Mouse (Mus musculus) forebrain, embryonic 15.5 days (tissue): ENCODE results near the gene Nav2. TPM values are rescaled to one million over a fixed set of nuclear protein-coding genes. Genes with fewer than 3 reads are reported as not detected.

ENCODE experiments used
- ATAC-seq: fragments of 200-750 bp; cut with Nextera tagmentation; replicated peaks from 2 replicates; pipeline ENCODE4 v1.8.0; 2017; ENCODE audit warnings: mild to moderate bottlenecking, moderate TSS enrichment, moderate library complexity
- H3K27ac ChIP-seq: fragments of 300-500 bp; sonication (generic); replicated peaks from 2 replicates; pipeline ENCODE4 v1.5.1; 2015; ENCODE audit warnings: mild to moderate bottlenecking, inconsistent platforms
- H3K27me3 ChIP-seq: fragments of 300-500 bp; sonication (generic); 2 replicates; pipeline ENCODE4 v1.6.1; 2015; ENCODE audit warnings: inconsistent platforms
- H3K36me3 ChIP-seq: fragments of 300-500 bp; sonication (generic); 2 replicates; pipeline ENCODE4 v1.6.1; 2015; ENCODE audit warnings: mild to moderate bottlenecking, inconsistent platforms
- H3K4me1 ChIP-seq: fragments of 300-500 bp; sonication (generic); 2 replicates; pipeline ENCODE4 v1.6.1; 2015; ENCODE audit warnings: inconsistent platforms
- H3K4me2 ChIP-seq: fragments of 300-500 bp; sonication (generic); replicated peaks from 2 replicates; pipeline ENCODE4 v1.6.1; 2015; ENCODE audit warnings: mild to moderate bottlenecking, inconsistent platforms
- H3K4me3 ChIP-seq: fragments of 300-500 bp; sonication (generic); 2 replicates; pipeline ENCODE4 v1.5.1; 2015; ENCODE audit warnings: mild to moderate bottlenecking, inconsistent platforms
- H3K9ac ChIP-seq: fragments of 300-500 bp; sonication (generic); replicated peaks from 2 replicates; pipeline ENCODE4 v1.6.1; 2015; ENCODE audit warnings: mild to moderate bottlenecking, inconsistent platforms
- H3K9me3 ChIP-seq: fragments of 300-500 bp; sonication (generic); 2 replicates; pipeline ENCODE4 v1.6.1; 2016; ENCODE audit warnings: inconsistent platforms
- WGBS: fragments of 180-500 bp; shearing (Covaris S2); methylation state at CpG from one replicate; pipeline ENCODE4 v1.1.7; 2015; ENCODE audit warnings: mixed read lengths; 5-methylcytosine and 5-hydroxymethylcytosine counted together
- polyA plus RNA-seq: library from polyadenylated mRNA; unstranded; fragments of >200 nt; fragmentation: Nextera tagmentation; extraction: Ambion mirVana; gene quantifications from 2 replicates; pipeline ENCODE4 v1.2.1, GENCODE M21; 2015

Gene Nav2
- polyA plus RNA-seq, 1 experiment from 2014 or later, result 27.3 TPM

DNA sequence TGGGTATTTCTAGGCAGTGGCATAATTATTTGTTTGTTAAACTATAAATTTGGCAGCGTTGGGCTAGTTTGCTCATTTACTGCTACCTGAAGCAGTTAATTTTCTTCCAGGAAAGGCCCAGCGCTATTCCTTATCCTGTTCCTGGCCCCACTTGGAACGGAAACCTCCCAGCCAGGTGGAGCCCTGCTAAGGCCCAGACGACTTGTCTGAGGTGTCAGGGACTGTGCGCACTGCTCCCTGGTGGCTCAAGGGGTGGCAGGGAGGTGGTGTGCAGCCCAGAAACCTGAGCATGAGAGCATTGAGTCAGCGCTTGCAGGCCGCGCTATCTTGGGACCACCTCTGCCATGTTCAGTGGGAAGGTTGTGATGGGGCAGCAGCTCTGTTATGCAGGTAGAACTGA lies 367.6 kb downstream of the Nav2 start:
- Histone ChIP-seq H3K27ac (no peak overlapping the region), H3K9ac (no peak overlapping the region), H3K9me3 (no peaks in the 10 kb centered on the region), H3K36me3 (no peaks in the 10 kb centered on the region), H3K27me3 (no peaks in the 10 kb centered on the region), H3K4me3 (no peak overlapping the region), H3K4me1 (peaks cover 40% of the 10 kb centered on the region), H3K4me2 (no peak overlapping the region)
- 86% methylated on average over 8 of the region's 8 CpGs for WGBS
- no peak for ATAC-seq

- 81% methylated on average over 4 of the region's 4 CpGs for WGBS
- no peaks in the 10 kb centered on the region for H3K27me3 ChIP-seq
- H3K9ac ChIP-seq, result no peak overlapping the region
- no peak for ATAC-seq
- no peak overlapping the region for H3K4me3 ChIP-seq
- H3K4me1 ChIP-seq, result peaks cover 51% of the 10 kb centered on the region
- H3K4me2 ChIP-seq, result no peak overlapping the region
- H3K36me3 ChIP-seq, result no peaks in the 10 kb centered on the region
- no peaks in the 10 kb centered on the region for H3K9me3 ChIP-seq
- H3K27ac ChIP-seq, result peak overlapping the region; percentile 9; the same call in 1 of the 2 replicates
Observed at GRCm38 (mm10) chr7:49277685-49278084, 369.2 kb downstream of the Nav2 start.

DNA sequence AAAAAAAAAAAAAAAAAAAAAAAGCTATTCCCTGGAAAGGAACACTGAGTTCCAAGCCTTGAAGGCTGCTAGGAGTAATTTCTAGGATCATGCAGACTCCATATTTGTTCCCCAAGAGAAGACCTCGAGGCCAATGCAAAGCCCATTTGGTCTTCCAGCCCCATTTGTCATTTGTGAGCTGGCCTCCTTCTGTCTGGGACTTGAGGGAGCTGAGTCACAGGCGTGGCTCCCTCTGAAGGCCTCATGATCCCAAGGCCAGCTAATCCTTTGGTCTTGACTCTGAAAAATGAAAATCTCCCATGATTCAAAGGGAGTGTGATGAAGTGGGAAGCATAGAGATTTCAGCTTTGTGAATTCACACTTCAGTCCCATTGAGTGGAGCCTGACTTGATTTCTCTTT lies 370.0 kb downstream of the Nav2 start:
- Histone ChIP-seq H3K36me3 (no peaks in the 10 kb centered on the region), H3K9ac (no peak overlapping the region), H3K4me2 (no peak overlapping the region), H3K27ac (no peak overlapping the region), H3K27me3 (no peaks in the 10 kb centered on the region), H3K4me1 (peaks cover 48% of the 10 kb centered on the region), H3K9me3 (no peaks in the 10 kb centered on the region), H3K4me3 (no peak overlapping the region)
- no peak for ATAC-seq
- 54% methylated on average over 2 of the region's 2 CpGs for WGBS

DNA sequence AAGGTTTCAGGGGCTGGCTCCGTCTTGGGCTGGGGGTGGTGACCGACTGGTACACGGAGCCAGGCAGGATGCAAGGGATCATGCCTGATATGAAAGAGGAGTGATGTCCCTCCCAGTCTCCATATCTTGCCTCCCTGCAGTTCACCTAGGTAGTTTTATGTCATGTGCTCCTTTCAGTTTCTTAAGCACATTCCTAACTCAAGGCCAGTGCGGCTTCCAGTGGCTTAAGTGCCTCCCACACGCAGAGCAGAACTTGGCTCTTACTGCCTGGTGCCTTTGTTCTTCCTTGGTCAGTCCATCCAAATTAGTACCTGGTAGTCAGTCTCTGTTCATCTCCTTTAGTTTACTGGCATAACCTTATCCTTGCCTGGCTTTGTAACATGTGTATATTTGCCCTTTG lies 371.9 kb downstream of the Nav2 start:
- Histone ChIP-seq H3K36me3 (no peaks in the 10 kb centered on the region), H3K27ac (no peak overlapping the region), H3K9ac (no peak overlapping the region), H3K4me3 (no peak overlapping the region), H3K4me2 (no peak overlapping the region), H3K27me3 (no peaks in the 10 kb centered on the region), H3K9me3 (no peaks in the 10 kb centered on the region), H3K4me1 (peaks cover 30% of the 10 kb centered on the region)
- 85% methylated on average over 5 of the region's 5 CpGs for WGBS
- no peak for ATAC-seq

- no peak overlapping the region for H3K4me2 ChIP-seq
- 54% methylated on average over 7 of the region's 7 CpGs for WGBS
- H3K9me3 ChIP-seq, result no peaks in the 10 kb centered on the region
- peaks cover 25% of the 10 kb centered on the region for H3K4me1 ChIP-seq
- H3K36me3 ChIP-seq, result no peaks in the 10 kb centered on the region
- ATAC-seq, result peak; percentile 79
- no peak overlapping the region for H3K4me3 ChIP-seq
- H3K9ac ChIP-seq, result no peak overlapping the region
- no peaks in the 10 kb centered on the region for H3K27me3 ChIP-seq
- peak overlapping the region; percentile 72 for H3K27ac ChIP-seq
Observed at GRCm38 (mm10) chr7:49282446-49282845, 373.9 kb downstream of the Nav2 start.

GRCm38 (mm10) chr7:49283507-49284361 lies 375.2 kb downstream of the Nav2 start:
- no peak for ATAC-seq
- H3K9me3 ChIP-seq, result no peaks in the 10 kb centered on the region
- no peak overlapping the region for H3K27ac ChIP-seq
- H3K4me1 ChIP-seq, result peaks cover 22% of the 10 kb centered on the region
- 83% methylated on average over 11 of the region's 11 CpGs for WGBS
- no peak overlapping the region for H3K4me2 ChIP-seq
- no peaks in the 10 kb centered on the region for H3K27me3 ChIP-seq
- H3K9ac ChIP-seq, result no peak overlapping the region
- no peaks in the 10 kb centered on the region for H3K36me3 ChIP-seq
- no peak overlapping the region for H3K4me3 ChIP-seq

DNA sequence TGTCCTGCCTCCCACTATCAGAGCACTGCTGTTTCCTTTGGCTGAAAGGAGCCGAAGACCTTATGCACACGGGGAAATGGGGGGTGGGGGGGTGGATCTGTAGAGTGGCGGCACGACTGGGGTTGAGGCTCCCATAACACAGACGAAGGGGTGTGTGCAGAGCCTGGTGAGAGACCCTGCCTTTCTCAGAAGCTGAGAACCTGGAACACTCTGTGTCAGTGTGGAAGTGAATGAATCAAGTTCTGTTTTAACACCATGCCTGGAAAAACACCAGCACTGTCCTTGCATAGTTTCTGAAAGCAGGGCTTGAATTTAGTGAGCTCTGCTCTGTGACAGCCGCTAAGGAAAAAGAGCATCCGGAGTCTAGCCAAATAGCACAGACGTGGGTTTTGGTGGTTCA lies 379.7 kb downstream of the Nav2 start:
- no peaks in the 10 kb centered on the region for H3K9me3 ChIP-seq
- H3K27me3 ChIP-seq, result no peaks in the 10 kb centered on the region
- no peak overlapping the region for H3K9ac ChIP-seq
- ATAC-seq, result no peak
- no peak overlapping the region for H3K4me3 ChIP-seq
- WGBS, result 58% methylated on average over 8 of the region's 8 CpGs
- H3K4me1 ChIP-seq, result peaks cover 4% of the 10 kb centered on the region; the same call in 1 of the 2 replicates
- H3K4me2 ChIP-seq, result no peak overlapping the region
- peak overlapping the region; percentile 57 for H3K27ac ChIP-seq
- H3K36me3 ChIP-seq, result no peaks in the 10 kb centered on the region

DNA sequence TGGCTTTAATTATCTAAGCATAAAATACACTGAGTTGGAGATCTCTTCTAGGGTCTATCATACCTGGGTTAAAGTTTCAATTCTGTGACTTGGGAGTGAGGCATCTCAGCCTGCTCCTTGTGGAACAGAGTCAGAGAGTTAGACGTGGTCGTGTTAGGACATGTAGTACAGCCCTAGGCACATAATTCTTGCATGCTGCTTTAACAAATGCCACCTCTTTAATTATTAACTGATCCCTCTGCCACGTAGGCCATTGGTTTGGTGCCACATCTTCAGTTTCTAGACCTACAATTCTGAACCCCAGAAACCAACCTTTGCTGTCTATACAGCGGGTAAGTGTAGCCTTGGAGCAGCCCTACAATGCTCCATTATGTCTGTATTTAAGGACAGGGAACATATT lies 381.8 kb downstream of the Nav2 start:
- Histone ChIP-seq H3K4me2 (no peak overlapping the region), H3K27ac (no peak overlapping the region), H3K4me1 (peaks cover 4% of the 10 kb centered on the region; the same call in 1 of the 2 replicates), H3K9ac (no peak overlapping the region), H3K4me3 (no peak overlapping the region), H3K27me3 (no peaks in the 10 kb centered on the region), H3K9me3 (no peaks in the 10 kb centered on the region), H3K36me3 (no peaks in the 10 kb centered on the region)
- 88% methylated on average over 4 of the region's 4 CpGs for WGBS
- no peak for ATAC-seq

GRCm38 (mm10) chr7:49291208-49291892 lies 382.8 kb downstream of the Nav2 start:
- no peak overlapping the region for H3K9ac ChIP-seq
- no peak overlapping the region for H3K4me3 ChIP-seq
- H3K27ac ChIP-seq, result no peak overlapping the region
- ATAC-seq, result no peak
- H3K36me3 ChIP-seq, result no peaks in the 10 kb centered on the region
- no peaks in the 10 kb centered on the region for H3K9me3 ChIP-seq
- no peaks in the 10 kb centered on the region for H3K27me3 ChIP-seq
- WGBS, result 91% methylated on average over 8 of the region's 8 CpGs
- H3K4me1 ChIP-seq, result peaks cover 4% of the 10 kb centered on the region; the same call in 1 of the 2 replicates
- no peak overlapping the region for H3K4me2 ChIP-seq

DNA sequence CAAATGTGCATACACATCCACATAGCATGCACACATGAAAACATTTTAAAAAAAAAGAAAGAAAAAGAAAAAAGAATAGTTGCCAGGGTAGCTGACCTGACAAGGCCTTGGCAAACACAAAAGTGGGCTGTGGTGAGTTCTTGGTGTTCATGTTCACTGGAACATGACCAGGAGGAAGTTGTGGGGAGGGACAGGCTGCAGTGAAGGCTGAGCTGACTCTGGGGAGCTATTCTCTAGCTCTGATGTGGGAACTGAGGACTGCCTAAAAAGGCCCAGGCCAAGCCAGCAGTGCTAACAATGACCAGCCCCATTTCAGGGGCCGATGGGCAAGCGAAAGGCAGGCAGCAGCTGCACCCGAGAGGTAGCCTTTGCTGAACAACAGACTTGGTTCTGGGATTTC lies 388.6 kb downstream of the Nav2 start:
- Histone ChIP-seq H3K27ac (no peak overlapping the region), H3K4me3 (no peak overlapping the region), H3K4me1 (peaks cover 3% of the 10 kb centered on the region; the same call in 1 of the 2 replicates), H3K9ac (no peak overlapping the region), H3K36me3 (no peaks in the 10 kb centered on the region), H3K27me3 (no peaks in the 10 kb centered on the region), H3K4me2 (no peak overlapping the region), H3K9me3 (no peaks in the 10 kb centered on the region)
- no peak for ATAC-seq
- 66% methylated on average over 3 of the region's 3 CpGs for WGBS

DNA sequence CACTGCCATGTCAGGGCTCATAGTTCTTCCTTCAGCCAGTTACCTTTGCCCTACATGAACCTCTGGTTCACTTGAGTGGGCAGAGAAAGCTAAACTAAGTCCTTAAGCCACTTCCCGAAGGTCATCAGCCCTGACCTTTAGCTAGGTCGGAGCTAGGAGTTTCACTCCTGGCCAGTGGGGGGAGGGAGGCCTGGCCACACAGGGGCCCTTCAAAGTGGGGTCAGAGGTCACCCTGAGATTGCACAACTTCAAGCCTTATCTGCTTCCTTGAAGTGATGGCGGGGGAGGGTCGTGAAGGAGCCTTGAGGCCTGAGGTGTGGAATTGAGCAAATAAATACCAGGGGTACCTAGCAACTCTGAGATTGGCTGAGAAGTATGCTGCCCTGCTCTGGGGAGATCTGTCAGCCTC lies 389.9 kb downstream of the Nav2 start:
- no peaks in the 10 kb centered on the region for H3K36me3 ChIP-seq
- H3K4me2 ChIP-seq, result no peak overlapping the region
- H3K27ac ChIP-seq, result no peak overlapping the region
- WGBS, result 26% methylated on average over 4 of the region's 4 CpGs
- no peak overlapping the region for H3K4me3 ChIP-seq
- no peak overlapping the region for H3K9ac ChIP-seq
- no peaks in the 10 kb centered on the region for H3K27me3 ChIP-seq
- H3K9me3 ChIP-seq, result no peaks in the 10 kb centered on the region
- H3K4me1 ChIP-seq, result peaks cover 3% of the 10 kb centered on the region; the same call in 1 of the 2 replicates
- ATAC-seq, result no peak

DNA sequence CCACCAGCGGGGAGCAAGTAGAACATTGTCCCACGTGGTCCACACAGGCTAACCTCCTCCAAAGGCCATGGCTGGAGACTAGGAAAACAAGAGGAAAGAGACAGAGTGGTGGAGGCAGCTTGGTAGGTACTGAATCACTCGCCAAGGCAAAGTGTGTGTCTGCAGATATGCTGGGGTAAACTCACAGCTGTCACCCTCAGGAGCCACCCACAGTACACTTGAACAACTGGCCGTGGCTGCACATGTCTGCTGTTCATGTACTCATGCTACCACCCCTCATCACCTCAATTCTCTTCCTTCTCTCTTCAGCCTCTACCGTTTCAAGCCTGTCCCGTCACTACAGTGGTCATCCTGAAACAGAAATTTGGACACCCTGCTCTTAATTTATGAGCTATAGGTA lies 393.0 kb downstream of the Nav2 start:
- no peaks in the 10 kb centered on the region for H3K9me3 ChIP-seq
- H3K27ac ChIP-seq, result no peak overlapping the region
- ATAC-seq, result no peak

More for the DNA sequence above, 393.0 kb downstream of the Nav2 start:
- H3K36me3 ChIP-seq, result no peaks in the 10 kb centered on the region
- 83% methylated on average over 6 of the region's 6 CpGs for WGBS
- no peaks in the 10 kb centered on the region for H3K27me3 ChIP-seq
- H3K4me3 ChIP-seq, result no peak overlapping the region
- H3K4me1 ChIP-seq, result peaks cover 17% of the 10 kb centered on the region
- H3K9ac ChIP-seq, result no peak overlapping the region
- H3K4me2 ChIP-seq, result no peak overlapping the region
